Mouse (Mus musculus): ENCODE results near the gene Ufc1. TPM values are rescaled to one million over a fixed set of nuclear protein-coding genes. Genes with fewer than 3 reads are reported as not detected.

The Ufc1 gene
- 23.6 and 24.6 TPM in 2 replicates for polyA plus RNA-seq (2012; rRNA removed)

DNA sequence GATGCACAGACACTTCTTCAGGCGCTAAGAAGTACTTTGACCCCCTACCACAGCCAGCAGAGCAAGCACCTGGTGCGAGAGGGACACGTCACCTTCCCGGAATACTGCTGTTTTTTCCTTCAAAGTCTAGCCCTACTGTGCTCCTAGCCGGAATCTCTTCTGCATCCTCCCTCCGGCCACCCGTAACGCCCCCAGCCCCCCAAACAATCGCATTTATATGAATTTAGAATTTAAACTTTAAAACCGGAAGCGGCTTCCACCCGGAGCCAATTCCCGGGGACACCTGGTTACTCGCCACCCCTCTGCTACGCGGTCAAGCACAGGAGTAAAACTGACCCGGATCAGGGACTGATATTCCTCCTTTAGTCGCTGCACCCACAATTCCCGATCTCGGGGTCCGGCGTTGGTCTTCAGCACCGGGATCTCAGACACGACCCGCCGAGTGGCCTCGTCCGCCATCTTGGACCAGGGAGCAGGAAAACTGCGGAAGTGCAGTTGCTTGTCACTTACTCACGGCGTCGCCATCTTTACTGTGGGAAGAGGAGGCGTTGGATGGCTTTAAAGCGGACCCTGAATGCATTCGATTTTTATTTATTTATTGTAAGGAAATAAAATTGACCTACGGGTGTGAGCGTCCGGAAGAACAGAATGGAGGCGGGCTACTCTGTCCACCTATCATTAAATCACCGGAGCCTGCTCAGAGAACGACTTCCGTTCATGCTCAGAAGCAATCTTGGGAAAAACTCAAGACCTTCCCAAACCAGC is at the start of gene Ufc1:
Gene Ufc1, minus strand, starts transcription at position 727 of the 765 bp plus-strand sequence.

DNA sequence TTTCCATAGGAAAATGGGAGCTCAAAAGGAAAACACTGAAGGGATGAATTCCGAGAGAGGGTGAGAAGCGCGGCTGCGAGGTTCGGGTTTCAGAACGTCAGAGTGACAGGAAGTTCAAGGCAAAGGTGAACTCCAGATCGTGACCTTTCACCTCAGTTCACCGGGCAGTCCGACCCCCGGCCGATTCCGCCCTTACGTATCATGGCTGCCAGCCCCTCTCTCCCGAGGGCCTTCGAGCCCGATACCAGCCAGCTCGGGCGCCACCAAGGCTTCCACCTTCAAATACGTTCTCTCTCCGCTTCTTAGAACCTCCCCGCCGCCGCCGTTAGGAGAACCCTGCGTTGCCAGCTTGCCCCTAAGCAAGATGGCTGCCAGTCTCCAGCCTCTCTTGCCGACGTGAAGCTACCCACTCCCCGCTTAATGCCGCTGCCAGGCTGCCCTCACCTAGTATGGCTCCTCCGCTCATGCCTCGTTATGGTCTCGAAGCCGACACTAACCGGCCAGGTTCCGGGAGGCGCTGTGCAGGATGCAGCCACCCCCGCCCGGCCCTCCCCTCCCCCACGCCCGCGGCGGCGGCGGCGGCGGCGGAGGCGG is 34.1 kb upstream of the Ufc1 start, which contains the start of gene Dedd:
Gene Dedd, plus strand, starts transcription at position 307 of the 594 bp plus-strand sequence.

DNA sequence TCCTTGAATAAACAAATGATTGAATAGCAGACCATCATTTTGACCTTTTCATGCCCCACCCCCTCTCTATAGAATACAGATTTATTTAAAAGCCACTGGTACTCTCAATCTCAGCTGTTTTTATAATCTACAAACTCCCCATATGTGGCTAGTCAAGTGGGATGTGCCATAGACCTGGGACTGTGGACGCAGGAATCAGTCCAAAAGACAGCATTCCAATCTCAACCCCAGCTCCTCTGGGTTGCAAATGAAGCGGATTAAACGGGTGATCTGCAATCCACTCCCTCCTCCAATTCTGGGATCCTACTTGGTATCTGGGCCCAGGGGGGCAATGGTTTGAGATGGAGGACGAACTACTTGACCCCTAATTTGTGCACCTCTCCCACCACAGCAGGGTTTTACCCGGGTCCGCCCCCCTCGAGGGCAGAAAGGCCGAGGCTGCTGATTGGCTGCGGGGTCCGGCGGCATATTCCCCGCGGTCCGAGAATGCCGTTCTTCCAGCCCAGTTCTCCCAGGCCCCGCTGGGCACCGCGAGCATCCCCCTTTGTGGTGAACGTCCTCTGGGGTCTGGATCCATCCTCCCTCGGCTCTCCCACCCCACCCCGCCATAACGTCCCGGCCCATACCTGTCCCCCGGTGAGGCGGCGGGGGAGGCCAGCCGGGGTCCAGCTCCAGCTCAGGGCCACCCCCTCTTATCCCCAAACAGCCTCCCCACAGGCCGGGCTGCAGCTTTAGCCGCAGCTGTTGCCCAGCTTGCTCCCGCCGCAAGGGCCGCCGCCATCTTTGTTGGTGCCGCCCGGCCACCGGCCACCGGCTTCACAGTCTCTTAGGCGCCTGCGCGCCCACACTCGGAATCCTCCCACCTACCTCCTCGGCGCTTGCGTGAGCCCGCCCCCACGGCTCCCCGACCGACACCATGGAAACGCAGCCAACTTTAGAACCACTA is 7.4 kb downstream of the Ufc1 start, which contains the start of gene Usp21:
Gene Usp21, minus strand, starts transcription at position 856 of the 946 bp plus-strand sequence.

DNA sequence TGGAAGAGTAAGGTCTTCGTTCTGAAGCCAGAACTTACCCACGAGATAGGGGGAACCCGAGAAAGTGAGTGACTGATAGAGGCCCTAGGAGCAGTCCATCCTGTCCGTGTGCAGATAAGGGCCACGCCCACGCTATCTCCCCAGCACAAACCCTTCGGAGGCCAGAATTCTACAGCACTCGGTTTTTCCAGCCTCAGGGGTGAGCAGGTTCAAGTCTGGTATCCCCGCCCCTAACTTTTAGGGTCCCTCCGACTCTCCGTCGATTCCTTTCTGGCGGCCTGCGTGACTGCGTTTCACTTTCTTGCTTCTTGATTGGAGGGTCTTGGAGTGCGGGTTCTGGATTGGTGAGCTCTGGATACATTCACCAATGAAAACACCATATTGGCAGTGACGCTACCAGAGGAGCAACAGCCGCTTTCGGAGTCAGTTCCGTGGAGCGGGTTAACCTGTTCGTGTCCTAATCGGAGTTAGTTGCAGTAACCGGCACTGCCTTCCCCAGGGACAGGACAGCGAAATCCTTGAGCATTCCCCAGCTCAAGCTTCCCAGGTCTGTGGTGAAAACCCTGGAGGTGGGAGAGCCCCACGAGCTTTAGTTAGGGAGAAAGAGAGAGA is 13.8 kb downstream of the Ufc1 start, which contains the start of gene Ppox:
Gene Ppox, minus strand, starts transcription at position 271 of the 612 bp plus-strand sequence.

DNA sequence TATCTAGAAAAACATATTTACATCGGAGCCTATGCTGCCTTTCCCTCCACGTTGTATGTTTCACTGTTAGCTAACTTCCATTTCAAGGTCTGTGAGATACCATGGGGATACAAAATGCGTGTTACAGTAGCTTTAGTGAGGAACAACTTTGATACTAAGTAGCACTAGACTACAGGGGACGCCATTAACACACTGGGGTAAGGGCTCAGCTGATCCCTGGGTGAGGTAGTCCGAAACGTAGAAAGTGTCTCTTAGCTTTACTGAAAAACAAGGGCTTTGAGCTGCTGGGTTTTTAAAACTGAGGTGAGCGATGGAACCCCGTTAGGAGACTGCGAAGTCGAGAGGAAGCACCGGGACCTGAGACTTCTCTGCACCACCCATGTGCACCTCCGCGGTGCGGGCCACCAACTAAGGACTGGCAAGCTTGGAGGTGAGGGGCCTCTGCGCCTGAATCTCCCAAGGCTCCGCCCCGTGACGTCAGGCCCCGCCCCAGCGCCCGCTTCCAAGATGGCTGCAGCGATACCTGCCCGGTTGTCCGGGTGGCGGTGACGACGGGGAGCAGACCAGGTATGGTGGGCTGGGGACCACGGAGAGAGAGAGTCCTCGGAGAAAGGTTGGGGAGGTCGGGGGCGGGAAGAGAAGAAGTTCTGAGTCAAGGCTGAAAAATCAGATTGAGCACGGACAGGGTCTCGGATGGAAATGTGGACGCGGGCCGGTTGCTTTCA is 24.8 kb downstream of the Ufc1 start, which contains the start of gene B4galt3:
Gene B4galt3, plus strand, starts transcription at position 481 of the 725 bp plus-strand sequence.

DNA sequence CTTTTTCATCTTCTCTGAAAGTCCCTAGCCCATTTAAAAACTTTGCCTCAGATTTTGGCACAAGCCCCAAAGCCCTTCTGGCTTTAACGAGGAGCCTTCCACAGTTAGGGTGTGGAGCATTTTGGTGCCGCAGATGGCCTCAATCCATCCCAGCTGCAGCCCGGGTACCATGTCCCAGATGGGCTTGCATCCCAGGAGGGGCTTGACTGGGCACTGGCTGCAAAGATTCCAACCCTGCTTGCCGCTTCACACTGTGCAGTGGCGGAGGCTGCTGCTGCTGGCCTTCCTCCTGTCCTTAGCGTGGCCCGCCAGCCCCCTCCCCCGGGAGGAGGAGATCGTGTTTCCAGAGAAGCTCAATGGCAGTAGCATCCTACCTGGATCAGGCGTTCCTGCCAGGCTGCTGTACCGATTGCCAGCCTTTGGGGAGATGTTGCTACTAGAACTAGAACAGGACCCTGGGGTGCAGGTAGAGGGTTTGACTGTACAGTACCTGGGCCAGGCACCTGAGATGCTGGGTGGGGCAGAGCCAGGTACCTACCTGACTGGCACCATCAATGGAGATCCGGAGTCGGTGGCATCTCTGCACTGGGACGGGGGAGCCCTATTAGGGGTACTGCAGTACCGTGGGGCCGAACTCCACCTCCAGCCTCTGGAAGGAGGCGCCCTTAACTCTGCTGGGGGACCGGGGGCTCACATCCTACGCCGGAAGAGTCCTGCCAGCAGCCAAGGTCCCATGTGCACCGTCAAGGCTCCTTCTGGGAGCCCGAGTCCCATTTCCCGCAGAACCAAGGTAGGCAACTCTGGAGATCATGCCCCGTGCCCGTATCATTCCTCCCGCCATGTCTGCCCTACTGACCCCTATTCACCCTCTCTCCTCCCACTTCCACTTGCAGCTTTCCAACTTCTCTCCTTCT is 43.9 kb downstream of the Ufc1 start, which contains the start of gene Ndufs2:
Gene Ndufs2, minus strand, starts transcription at position 709 of the 914 bp plus-strand sequence.

DNA sequence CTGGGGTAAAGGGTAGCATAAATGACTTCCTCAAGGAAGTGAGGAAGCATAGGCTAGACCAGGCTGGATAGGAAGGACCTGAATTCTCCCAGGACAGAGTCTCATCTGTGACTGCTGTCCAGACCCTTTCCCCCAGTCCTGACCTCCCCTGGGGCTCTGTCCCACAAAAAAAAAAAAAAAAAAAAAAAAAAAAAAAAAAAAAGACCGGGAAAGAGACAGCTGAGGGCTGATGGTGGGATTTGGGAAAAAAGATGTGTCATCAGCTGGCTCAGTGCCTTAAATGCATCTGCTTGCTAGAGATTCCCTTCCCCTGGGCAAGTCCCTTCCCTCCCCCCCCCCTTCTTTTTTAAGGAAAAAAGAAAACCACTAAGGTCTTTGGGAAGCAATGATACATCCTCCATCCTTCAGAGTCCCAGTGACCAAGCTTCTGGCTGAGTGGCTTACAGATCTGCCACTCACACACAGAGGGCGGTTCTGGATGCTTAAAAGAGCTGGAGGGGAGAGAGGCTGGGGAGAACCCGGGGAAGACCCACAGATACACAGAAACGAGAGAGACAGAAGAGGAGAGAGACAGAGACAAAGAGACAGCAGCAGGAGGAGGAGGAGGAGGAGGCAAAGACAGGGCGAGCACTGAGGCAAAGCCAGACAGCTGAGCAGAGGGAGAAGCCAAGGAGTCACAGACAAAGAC is 44.8 kb downstream of the Ufc1 start, which contains the start of gene Adamts4:
Gene Adamts4, plus strand, starts transcription at position 509 of the 688 bp plus-strand sequence.

Other genes with a start within 250 kb of the Ufc1 start
- gene Fcgr3, start 230.1 kb downstream of the Ufc1 start, polyA plus RNA-seq (2012; rRNA removed): 39.4 and 40.8 TPM in 2 replicates
- 2.9 and 3.3 TPM in 2 replicates for gene Cfap126, start 181.1 kb downstream of the Ufc1 start, polyA plus RNA-seq (2012; rRNA removed)
- gene Sdhc, start 144.4 kb downstream of the Ufc1 start, polyA plus RNA-seq (2012; rRNA removed): 184 and 192 TPM in 2 replicates
- gene Mpz, start 144.3 kb downstream of the Ufc1 start, polyA plus RNA-seq (2012; rRNA removed): 0.12 and 0.14 TPM in 2 replicates
- gene Pcp4l1, start 98.8 kb downstream of the Ufc1 start, polyA plus RNA-seq (2012; rRNA removed): 6.4 and 7.7 TPM in 2 replicates
- 22.1 and 22.4 TPM in 2 replicates for gene Nr1i3, start 81.1 kb downstream of the Ufc1 start, polyA plus RNA-seq (2012; rRNA removed)
- 8.5 and 9.6 TPM in 2 replicates for gene Tomm40l, start 72.5 kb downstream of the Ufc1 start, polyA plus RNA-seq (2012; rRNA removed)
- 8,837 and 9,746 TPM in 2 replicates for gene Apoa2, start 70.0 kb downstream of the Ufc1 start, polyA plus RNA-seq (2012; rRNA removed)
- 137 and 142 TPM in 2 replicates for gene Fcer1g, start 60.7 kb downstream of the Ufc1 start, polyA plus RNA-seq (2012; rRNA removed)
- 0.38 and 0.57 TPM in 2 replicates for gene Adamts4, start 44.6 kb downstream of the Ufc1 start, polyA plus RNA-seq (2012; rRNA removed)
- 88.9 and 92.7 TPM in 2 replicates for gene Ndufs2, start 43.6 kb downstream of the Ufc1 start, polyA plus RNA-seq (2012; rRNA removed)
- gene B4galt3, start 24.7 kb downstream of the Ufc1 start, polyA plus RNA-seq (2012; rRNA removed): 16.3 and 19.1 TPM in 2 replicates
- 93.0 and 104 TPM in 2 replicates for gene Ppox, start 13.8 kb downstream of the Ufc1 start, polyA plus RNA-seq (2012; rRNA removed)
- 16.0 and 16.9 TPM in 2 replicates for gene Usp21, start 7.0 kb downstream of the Ufc1 start, polyA plus RNA-seq (2012; rRNA removed)
- 20.5 and 20.8 TPM in 2 replicates for gene Dedd, start 34.1 kb upstream of the Ufc1 start, polyA plus RNA-seq (2012; rRNA removed)
- 59.7 and 61.3 TPM in 2 replicates for gene Nit1, start 50.6 kb upstream of the Ufc1 start, polyA plus RNA-seq (2012; rRNA removed)
- 28.2 and 36.2 TPM in 2 replicates for gene Pfdn2, start 50.6 kb upstream of the Ufc1 start, polyA plus RNA-seq (2012; rRNA removed)
- gene Klhdc9, start 65.8 kb upstream of the Ufc1 start, polyA plus RNA-seq (2012; rRNA removed): 0.13 and 0.22 TPM in 2 replicates
- 0.38 and 0.41 TPM in 2 replicates for gene Nectin4, start 75.1 kb upstream of the Ufc1 start, polyA plus RNA-seq (2012; rRNA removed)
- gene Arhgap30, start 93.9 kb upstream of the Ufc1 start, polyA plus RNA-seq (2012; rRNA removed): 6.1 and 6.7 TPM in 2 replicates
- 22.7 and 23.6 TPM in 2 replicates for gene Usf1, start 116.3 kb upstream of the Ufc1 start, polyA plus RNA-seq (2012; rRNA removed)
- gene Tstd1, start 123.8 kb upstream of the Ufc1 start, polyA plus RNA-seq (2012; rRNA removed): 4.3 and 5.4 TPM in 2 replicates
- 32.6 and 33.7 TPM in 2 replicates for gene F11r, start 142.5 kb upstream of the Ufc1 start, polyA plus RNA-seq (2012; rRNA removed)
- gene Alyref2, start 208.5 kb upstream of the Ufc1 start, polyA plus RNA-seq (2012; rRNA removed): 3.8 and 4.0 TPM in 2 replicates
- not detected in 2 replicates for gene Itln1, start 240.3 kb upstream of the Ufc1 start, polyA plus RNA-seq (2012; rRNA removed)